Comparison of ENCODE assay signal across 8 mouse cellular contexts in genomic region chr9:75409852-75410378, GRCm38 (mm10). TPM values are rescaled to one million over a fixed set of nuclear protein-coding genes. Genes with fewer than 3 reads are reported as not detected.
DNase-seq lines count a peak whose midpoint lies in the region; ATAC-seq and TF ChIP-seq lines count a peak whose summit lies in the region.

Gene Mapk6, minus strand, starts transcription at chr9:75410005.

- under 1% methylated on average over 58 of the region's 58 CpGs for WGBS in lung, adult 2 months
- under 1% methylated on average over 57 of the region's 58 CpGs for WGBS in neural tube, embryonic 15.5 days

- peaks cover 4% of the 10 kb centered on the region; the same call in 1 of the 2 replicates for H3K4me1 ChIP-seq in lung, adult 2 months (ENCODE audit: control insufficient read depth, insufficient read depth, low read length)
- peaks cover 38% of the 10 kb centered on the region for H3K4me1 ChIP-seq in neural tube, embryonic 15.5 days

- H3K4me3 ChIP-seq in layer of hippocampus, adult 2 months, result peak within 1 kb of the TSS; percentile 95
- peak within 1 kb of the TSS; percentile 94 for H3K4me3 ChIP-seq in lung, adult 2 months (replicated peaks; ENCODE audit: extremely low read depth, low read depth, low read length)
- H3K4me3 ChIP-seq in neural tube, embryonic 15.5 days (replicated peaks), result peak within 1 kb of the TSS; percentile 83

- peak; percentile 96 for DNase-seq in MN1 (ENCODE audit: low spot score)
- DNase-seq in cerebellum, adult 8-10 months, result peak; percentile 99
- peak; percentile 94 for DNase-seq in forelimb bud, embryonic 11.5 days (ENCODE audit: low read depth, low spot score)
- peak; percentile 99 for DNase-seq in heart, postnatal 4 days
- DNase-seq in layer of hippocampus, adult 2 months (ENCODE audit: low spot score in 2 of 2), result peak; percentile 93 to 97
- DNase-seq in lung, adult 2 months, result peak; percentile 99
- peak; percentile 96 for DNase-seq in testis, postnatal 14 days (ENCODE audit: low spot score)

- peak within 1 kb of the TSS; percentile 99 for H3K27ac ChIP-seq in layer of hippocampus, adult 2 months
- peak within 1 kb of the TSS; percentile 97 for H3K27ac ChIP-seq in neural tube, embryonic 15.5 days (replicated peaks)

- no peaks in the 10 kb centered on the region for H3K9me3 ChIP-seq in neural tube, embryonic 15.5 days (replicated peaks)

- no peaks in the 10 kb centered on the region for H3K36me3 ChIP-seq in neural tube, embryonic 15.5 days

- ATAC-seq in neural tube, embryonic 15.5 days (ENCODE audit: low FRiP score), result peak; percentile 95

- TF ChIP-seq POLR2A in lung, adult 2 months (IDR thresholded peaks at IDR 0.05; ENCODE audit: borderline replicate concordance, extremely low read depth, low read depth, low read length), result peak; percentile 72; the same call in 1 of the 2 replicates

- H3K9ac ChIP-seq in neural tube, embryonic 15.5 days (replicated peaks), result peak within 1 kb of the TSS; percentile 85

- TF ChIP-seq CTCF in layer of hippocampus, adult 2 months (conservative IDR thresholded peaks at IDR 0.05), result peak; percentile 55
- no peak for TF ChIP-seq CTCF in lung, adult 2 months (IDR thresholded peaks at IDR 0.05; ENCODE audit: insufficient read depth, low read length)

- peak within 1 kb of the TSS; percentile 60 for H3K4me2 ChIP-seq in neural tube, embryonic 15.5 days

- H3K27me3 ChIP-seq in neural tube, embryonic 15.5 days (replicated peaks), result no peaks in the 10 kb centered on the region

RNA-seq across cellular contexts. Expression of gene Mapk6, which starts in this region (rescaled TPM):
- total RNA-seq in heart, postnatal 4 days (2021), result 10 to 100 TPM; 59.7 to 60.7 TPM
- 10 to 100 TPM; 23.5 to 24.8 TPM for total RNA-seq in layer of hippocampus, adult 2 months (2021)
- 14.5 and 25.2 TPM in 2 replicates for polyA plus RNA-seq in lung, adult 2 months (2012; rRNA removed)
- polyA plus RNA-seq in neural tube, embryonic 15.5 days (2015; fragmentation: Nextera tagmentation; extraction: Ambion mirVana), result 133 and 150 TPM in 2 replicates

Comparison
In these comparisons a context has a peak if more than half of its experiments do, and no peak if none do; other contexts are left out.
1. Peak in every context shown above with its lines: DNase-seq, ATAC-seq, H3K4me3 ChIP-seq and H3K27ac ChIP-seq.